Mouse (Mus musculus): ENCODE measurements around the gene Gm5089.

- TF ChIP-seq RCOR1 (IDR thresholded peaks at IDR 0.05; ENCODE audit: low read depth, low read length) (no peak), CTCF (IDR thresholded peaks at IDR 0.05 in 2 of 3, conservative IDR thresholded peaks at IDR 0.05 in 1 of 3; ENCODE audit: control insufficient read depth in 1 of 3, insufficient read depth in 1 of 3, low read depth in 2 of 3, low read length in 3 of 3, poor library complexity in 1 of 3, severe bottlenecking in 1 of 3) (no peak)
These were observed 24.2 kb downstream of the Gm5089 start for GRCm38 (mm10) chr14:122426529-122427203.
